Mouse (Mus musculus): ENCODE data around the gene Nxf1.

DNA sequence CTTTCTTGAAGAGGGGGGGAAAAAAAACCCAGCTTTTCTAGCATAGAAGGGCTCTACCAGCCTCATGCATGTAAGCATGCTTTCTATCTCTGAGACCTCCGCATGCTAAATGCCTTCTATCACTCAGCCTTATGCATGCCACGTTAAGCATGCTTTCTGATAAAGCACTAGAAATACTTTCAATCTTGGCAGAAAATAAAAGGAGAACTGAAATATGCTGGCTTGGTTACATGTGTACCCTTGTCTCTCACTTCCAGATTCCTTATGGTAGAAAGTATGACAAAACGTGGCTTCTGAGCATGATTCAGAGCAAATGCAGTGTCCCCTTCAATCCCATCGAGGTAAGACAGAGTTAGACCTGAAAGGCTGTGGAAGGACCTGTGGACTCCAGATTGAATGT, 6.4 kb downstream of the Nxf1 start:
- no peak for TF ChIP-seq CTCF (IDR thresholded peaks at IDR 0.05; ENCODE audit: borderline replicate concordance, control insufficient read depth, extremely low read depth, insufficient read depth, low read length, poor library complexity)
- TF ChIP-seq POLR2A (IDR thresholded peaks at IDR 0.05; ENCODE audit: control insufficient read depth, extremely low read depth, insufficient read depth, low read length, poor library complexity) = no peak
